Mouse (Mus musculus) E14TG2a.4 (cell line): ENCODE measurements around the gene Serpinb9g.

Experiments used
- CTCF ChIP-seq: conservative IDR thresholded peaks from 2 replicates; pipeline ENCODE4 v1.5.1; 2014; ENCODE audit warnings: low read length
- POU5F1 ChIP-seq: IDR thresholded peaks from 2 replicates; pipeline ENCODE4 v1.6.1; 2014; ENCODE audit warnings: low read length, borderline replicate concordance

DNA sequence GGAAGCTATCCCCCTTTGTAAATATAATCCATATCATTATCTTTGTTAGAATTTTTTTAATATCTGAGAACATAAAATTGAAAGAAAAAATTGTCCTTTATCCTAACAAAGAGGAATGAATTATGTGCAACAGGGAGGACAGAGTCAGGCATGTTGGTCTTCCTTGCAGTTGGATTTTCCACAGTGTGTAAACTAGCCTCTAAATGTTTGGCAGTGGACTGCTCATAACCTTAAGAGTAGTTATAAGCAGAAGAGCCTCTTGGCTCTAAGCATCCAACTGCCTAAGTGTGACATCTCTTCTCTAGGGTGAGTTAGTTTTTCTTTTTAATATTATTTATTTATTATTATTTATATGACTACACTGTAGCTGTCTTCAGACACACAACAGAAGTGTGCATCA, 40.0 kb downstream of the Serpinb9g start:
- TF ChIP-seq CTCF: no peak
- TF ChIP-seq POU5F1: no peak
